Mouse (Mus musculus) thymus, postnatal 0 days (tissue): ENCODE measurements around the gene Whrn. TPM values are rescaled to one million over a fixed set of nuclear protein-coding genes. Genes with fewer than 3 reads are reported as not detected.

Experiments
- DNase-seq: peaks from one replicate; pipeline ENCODE4 v3.0.0-alpha.2; 2015; ENCODE audit warnings: low spot score
- polyA plus RNA-seq: library from polyadenylated mRNA; unstranded; fragments of >200 nt; fragmentation: Nextera tagmentation; extraction: Ambion mirVana; gene quantifications from 2 replicates; pipeline ENCODE4 v1.2.1, GENCODE M21; 2015

Gene Whrn
- polyA plus RNA-seq, 1 experiment from 2014 or later, result 17.1 TPM

DNA sequence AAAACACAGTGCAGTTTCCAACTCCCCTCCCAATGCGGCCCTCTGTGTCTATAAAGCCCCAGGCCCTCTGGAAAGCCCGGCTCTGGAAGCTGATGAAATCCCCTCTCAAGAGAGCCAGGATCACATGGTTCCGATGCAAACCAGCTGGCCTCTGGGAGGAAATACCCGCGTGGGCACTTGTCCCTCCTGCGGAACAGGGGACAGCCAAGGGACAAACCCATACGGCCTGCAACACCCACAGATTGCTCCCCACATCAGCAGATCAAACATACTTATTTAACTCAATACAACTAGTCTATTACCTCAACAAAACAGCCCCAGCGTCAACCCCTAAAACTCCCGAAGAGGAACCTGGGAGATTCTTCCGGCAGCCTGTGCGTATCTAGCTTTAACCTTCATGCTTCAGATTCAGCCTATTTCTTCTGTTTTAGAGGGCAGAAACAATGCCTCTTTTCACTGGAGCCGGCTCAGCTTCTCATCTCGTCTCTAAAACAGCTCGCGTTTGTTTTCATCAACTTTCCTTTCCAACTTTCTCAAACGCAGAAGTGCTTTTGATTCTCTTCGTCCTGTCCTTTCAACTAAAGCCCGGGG, 86.4 kb downstream of the Whrn start:
- no peak for DNase-seq

GRCm38 (mm10) chr4:63408649-63409048, 87.1 kb downstream of the Whrn start:
- DNase-seq, result peak; percentile 70

- no peak for DNase-seq
These were observed 87.5 kb downstream of the Whrn start for GRCm38 (mm10) chr4:63408247-63408646.

- DNase-seq, result no peak
These were observed 90.1 kb downstream of the Whrn start for GRCm38 (mm10) chr4:63405683-63406082.

GRCm38 (mm10) chr4:63405051-63405450, 90.7 kb downstream of the Whrn start:
- peak; percentile 75 for DNase-seq

GRCm38 (mm10) chr4:63404205-63404604, 91.6 kb downstream of the Whrn start:
- peak; percentile 77 for DNase-seq

- DNase-seq, result peak; percentile 89
These were observed 92.5 kb downstream of the Whrn start, which contains the start of gene Akna for GRCm38 (mm10) chr4:63403040-63403959. Akna (minus strand) TSS chr4:63403354.

GRCm38 (mm10) chr4:63402558-63402957, 93.2 kb downstream of the Whrn start:
- DNase-seq, result no peak

- no peak for DNase-seq
These were observed 93.7 kb downstream of the Whrn start for GRCm38 (mm10) chr4:63402056-63402455.

DNA sequence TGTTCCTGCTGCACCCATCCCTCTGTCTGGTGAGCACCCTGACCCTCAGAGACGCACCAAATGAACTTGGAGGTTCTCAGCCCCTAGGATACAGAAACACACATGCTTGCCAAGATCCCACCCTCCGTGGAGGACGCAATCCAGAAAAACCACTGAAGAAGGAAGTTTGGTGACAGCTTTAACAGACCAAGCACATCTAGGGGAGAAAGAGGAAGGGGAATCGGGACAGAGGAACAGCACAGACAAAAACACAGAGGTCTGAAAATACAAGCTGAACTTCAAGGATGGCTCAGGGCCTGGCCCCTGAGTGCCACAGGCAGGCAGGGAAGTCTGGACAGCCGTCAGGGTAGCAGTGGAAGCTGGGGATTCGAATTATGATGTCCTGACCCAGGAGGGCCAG, 94.2 kb downstream of the Whrn start:
- DNase-seq, result no peak

DNA sequence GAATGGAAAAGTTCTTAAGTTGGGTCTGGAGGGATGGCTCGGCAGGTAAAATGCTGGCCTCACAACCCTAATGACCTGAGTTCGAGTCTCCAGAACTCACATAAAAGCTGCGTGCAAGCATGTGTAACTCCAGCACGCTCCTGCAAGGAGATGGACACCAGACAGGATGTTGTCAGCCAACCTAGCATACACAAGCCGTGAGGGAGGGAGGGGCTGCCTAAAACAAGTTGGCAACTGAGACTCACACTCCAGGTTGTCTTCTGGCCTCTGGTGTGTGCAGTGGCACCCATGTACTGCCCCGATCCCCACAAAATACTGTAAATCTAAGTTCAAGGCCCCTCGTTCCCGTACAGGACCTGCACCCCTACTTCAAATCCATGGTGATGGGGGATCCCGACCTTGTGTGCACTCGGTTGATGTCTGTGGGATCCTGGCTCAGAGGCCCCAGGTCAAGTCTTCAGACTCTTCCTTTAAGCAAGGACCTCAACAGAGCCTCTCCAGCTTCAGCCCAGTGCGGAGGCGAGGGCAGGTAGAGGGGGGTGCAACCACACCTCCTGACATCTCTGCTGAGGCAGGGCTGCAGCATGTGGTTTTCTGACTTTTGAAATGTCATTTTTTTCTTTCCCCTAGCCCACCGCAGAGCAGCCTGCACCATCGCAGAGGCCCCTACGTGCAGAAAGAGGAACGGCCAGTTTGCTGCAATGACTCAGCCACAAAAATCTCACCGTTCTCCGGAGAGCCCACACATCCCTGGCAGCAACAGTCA, 95.1 kb downstream of the Whrn start:
- DNase-seq, result peak; percentile 65

DNA sequence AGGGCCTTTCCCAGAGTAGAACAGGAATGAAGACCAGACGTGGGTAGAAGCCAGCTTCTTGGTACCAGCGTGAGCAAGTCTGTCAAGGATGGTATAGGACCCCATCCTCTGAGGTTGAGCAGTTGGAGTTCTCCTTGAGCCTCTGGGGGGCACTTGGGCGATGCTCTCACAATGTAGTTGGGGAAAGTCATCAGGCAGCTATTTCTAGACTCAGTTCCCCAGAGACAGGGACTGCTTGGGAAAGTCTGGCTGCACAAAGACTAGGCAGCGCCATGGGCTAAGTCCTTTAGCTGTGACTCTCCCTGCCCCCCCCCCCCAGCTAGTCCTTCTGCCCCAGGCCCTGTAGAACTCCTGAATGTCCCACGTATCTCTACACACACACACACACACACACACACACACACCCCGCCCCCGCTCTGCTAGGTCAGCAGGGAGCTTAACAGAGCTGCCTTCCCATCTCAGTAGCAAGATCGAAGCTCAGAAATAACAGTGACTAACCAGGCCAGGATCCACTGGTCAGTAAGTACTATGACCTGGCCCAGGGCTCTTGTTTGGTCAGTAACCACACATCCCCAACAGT, 96.0 kb downstream of the Whrn start:
- DNase-seq, result no peak

- DNase-seq, result peak; percentile 73
These were observed 96.8 kb downstream of the Whrn start for GRCm38 (mm10) chr4:63398854-63399609.

- DNase-seq, result no peak
These were observed 97.7 kb downstream of the Whrn start for GRCm38 (mm10) chr4:63397981-63398537.

- peak; percentile 67 for DNase-seq
These were observed 104.5 kb downstream of the Whrn start for GRCm38 (mm10) chr4:63391322-63391721.

- no peak for DNase-seq
These were observed 105.8 kb downstream of the Whrn start for GRCm38 (mm10) chr4:63389887-63390528.

DNA sequence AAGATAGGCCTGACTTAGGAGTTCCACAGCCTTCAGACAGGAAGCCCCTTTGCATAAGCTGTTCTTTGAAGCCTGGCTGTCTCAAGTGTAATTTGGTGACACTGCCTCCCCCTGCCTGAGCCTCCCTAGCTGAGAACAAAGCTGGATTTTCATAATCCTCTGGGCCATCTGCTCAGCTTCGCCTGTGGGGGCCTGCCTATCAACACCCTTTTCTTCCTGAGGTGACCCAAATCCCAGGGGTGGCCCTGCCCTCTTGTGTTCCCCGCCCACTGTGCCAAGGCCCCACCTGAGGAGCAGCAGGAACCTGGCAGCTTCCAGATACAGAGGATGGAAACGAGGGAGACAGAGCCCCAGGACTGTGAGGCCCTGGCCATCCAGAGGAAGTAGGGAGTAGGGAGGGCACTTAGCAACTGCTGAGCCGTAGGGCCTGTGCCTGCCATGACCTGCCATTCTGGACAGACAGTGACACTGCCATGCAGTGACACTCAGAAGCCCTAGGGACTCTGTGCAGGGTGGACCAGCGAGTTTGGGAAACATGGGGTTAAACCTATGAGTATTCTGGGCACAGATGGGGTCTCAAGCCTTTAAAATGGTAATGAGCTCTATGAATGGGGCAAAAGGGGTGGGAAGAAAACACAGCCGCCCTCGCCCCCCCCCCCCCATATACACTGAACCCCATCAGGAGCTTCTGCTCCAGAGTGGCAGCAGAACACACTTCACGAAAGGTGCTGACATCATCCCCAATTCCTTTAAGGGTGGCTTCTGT, 106.5 kb downstream of the Whrn start:
- DNase-seq, result peak; percentile 80

DNA sequence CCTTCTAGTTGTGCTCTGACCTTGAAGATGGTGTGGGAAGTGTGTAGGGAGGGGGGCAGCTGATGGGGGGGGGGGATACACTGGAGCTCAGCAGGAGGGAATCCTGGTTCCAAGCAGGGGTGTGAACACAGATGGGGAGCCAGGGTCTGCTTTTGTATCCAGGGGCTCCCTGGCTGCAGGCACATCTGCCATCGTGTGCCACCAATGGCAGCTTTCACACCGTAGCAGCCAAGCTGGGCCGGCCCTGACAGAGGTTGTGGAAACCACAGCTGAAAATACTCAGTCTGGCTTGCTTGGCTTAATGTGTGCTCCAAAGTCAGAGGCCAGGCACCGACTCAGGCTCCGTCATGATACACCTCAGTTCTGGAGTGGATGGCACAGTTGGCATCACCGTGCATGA, 107.8 kb downstream of the Whrn start:
- DNase-seq, result no peak

DNA sequence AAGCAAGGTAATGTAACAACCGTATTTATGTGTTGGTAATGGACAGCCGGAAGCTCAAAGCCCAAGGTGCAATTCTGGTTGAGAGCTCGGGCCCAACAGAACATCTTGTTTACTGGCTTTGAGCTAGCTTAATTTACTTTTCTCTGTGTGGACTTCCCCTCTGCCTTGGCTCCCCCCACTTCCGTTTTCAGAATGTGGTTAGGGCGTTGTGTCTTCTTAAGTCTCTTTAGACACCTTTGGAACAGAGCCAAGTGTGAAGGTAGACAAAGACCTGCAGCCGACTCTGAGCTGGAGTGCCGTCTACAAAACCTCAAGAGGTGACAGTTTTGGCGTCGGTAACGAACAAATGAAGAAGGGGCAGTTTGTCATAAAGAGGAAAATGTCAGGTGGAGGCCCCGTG, 110.0 kb downstream of the Whrn start:
- peak; percentile 91 for DNase-seq
